Mouse (Mus musculus) limb, embryonic 13.5 days (tissue): Measurements from ENCODE around the gene Usp18. TPM values are rescaled to one million over a fixed set of nuclear protein-coding genes. Genes with fewer than 3 reads are reported as not detected.

Experiments used
- ATAC-seq: fragments of 200-750 bp; cut with Nextera tagmentation; 2 replicates; pipeline ENCODE4 v1.8.0; 2017; ENCODE audit warnings: low read depth, moderate number of reproducible peaks, moderate TSS enrichment; ENCODE audit not compliant: low FRiP score
- H3K27ac ChIP-seq: fragments of 300-500 bp; sonication (generic); 2 replicates; pipeline ENCODE4 v1.5.1; 2015; ENCODE audit warnings: inconsistent platforms, mild to moderate bottlenecking, moderate library complexity
- H3K27me3 ChIP-seq: fragments of 300-500 bp; sonication (generic); 2 replicates; pipeline ENCODE4 v1.6.1; 2015; ENCODE audit warnings: mild to moderate bottlenecking, inconsistent platforms
- H3K36me3 ChIP-seq: fragments of 300-500 bp; sonication (generic); 2 replicates; pipeline ENCODE4 v1.6.1; 2015; ENCODE audit warnings: inconsistent platforms, mild to moderate bottlenecking, moderate library complexity
- H3K4me1 ChIP-seq: fragments of 300-500 bp; sonication (generic); 2 replicates; pipeline ENCODE4 v1.6.1; 2015; ENCODE audit warnings: inconsistent platforms
- H3K4me2 ChIP-seq: fragments of 300-500 bp; sonication (generic); replicated peaks from 2 replicates; pipeline ENCODE4 v1.6.1; 2015; ENCODE audit warnings: inconsistent platforms, mild to moderate bottlenecking, moderate library complexity
- H3K4me3 ChIP-seq: fragments of 300-500 bp; sonication (generic); 2 replicates; pipeline ENCODE4 v1.5.1; 2015; ENCODE audit warnings: moderate library complexity, mild to moderate bottlenecking, inconsistent platforms
- H3K9ac ChIP-seq: fragments of 300-500 bp; sonication (generic); 2 replicates; pipeline ENCODE4 v1.6.1; 2015; ENCODE audit warnings: mild to moderate bottlenecking, inconsistent platforms
- H3K9me3 ChIP-seq: fragments of 300-500 bp; sonication (generic); 2 replicates; pipeline ENCODE4 v1.6.1; 2016; ENCODE audit warnings: inconsistent platforms
- WGBS: fragments of 180-500 bp; shearing (Covaris S2); methylation state at CpG from one replicate; pipeline ENCODE4 v1.1.7; 2015; 5-methylcytosine and 5-hydroxymethylcytosine counted together
- polyA plus RNA-seq: library from polyadenylated mRNA; unstranded; fragments of >200 nt; fragmentation: Nextera tagmentation; extraction: Ambion mirVana; gene quantifications from 2 replicates; pipeline ENCODE4 v1.2.1, GENCODE M21; 2015

Usp18 gene
- polyA plus RNA-seq, 1 experiment from 2014 or later = 1.8 TPM

- no peak overlapping the region for H3K4me3 ChIP-seq
- H3K4me1 ChIP-seq = peaks cover 19% of the 10 kb centered on the region
- H3K9ac ChIP-seq = no peak overlapping the region
- WGBS = 86% methylated on average over 8 of the region's 8 CpGs
- H3K27me3 ChIP-seq = peaks cover 33% of the 10 kb centered on the region
- no peak overlapping the region for H3K27ac ChIP-seq
- no peaks in the 10 kb centered on the region for H3K9me3 ChIP-seq
- no peaks in the 10 kb centered on the region for H3K36me3 ChIP-seq
- no peak overlapping the region for H3K4me2 ChIP-seq
- ATAC-seq = no peak
Observed at GRCm38 (mm10) chr6:121214667-121215330, 30.9 kb upstream of the Usp18 start.

GRCm38 (mm10) chr6:121215336-121215735 lies 30.4 kb upstream of the Usp18 start:
- peaks cover 28% of the 10 kb centered on the region for H3K27me3 ChIP-seq
- no peak overlapping the region for H3K9ac ChIP-seq
- H3K4me1 ChIP-seq = peaks cover 17% of the 10 kb centered on the region
- no peak for ATAC-seq
- no peak overlapping the region for H3K4me3 ChIP-seq
- no peak overlapping the region for H3K4me2 ChIP-seq
- no peak overlapping the region for H3K27ac ChIP-seq
- 71% methylated on average over 5 of the region's 5 CpGs for WGBS
- no peaks in the 10 kb centered on the region for H3K36me3 ChIP-seq
- no peaks in the 10 kb centered on the region for H3K9me3 ChIP-seq

GRCm38 (mm10) chr6:121215896-121216295 lies 29.8 kb upstream of the Usp18 start:
- Histone ChIP-seq H3K9me3 (no peaks in the 10 kb centered on the region), H3K27ac (no peak overlapping the region), H3K4me2 (no peak overlapping the region), H3K27me3 (peaks cover 22% of the 10 kb centered on the region), H3K36me3 (no peaks in the 10 kb centered on the region), H3K4me1 (peaks cover 11% of the 10 kb centered on the region), H3K9ac (no peak overlapping the region), H3K4me3 (no peak overlapping the region)
- ATAC-seq = no peak
- WGBS = 82% methylated on average over 6 of the region's 6 CpGs

GRCm38 (mm10) chr6:121216589-121217255 lies 29.0 kb upstream of the Usp18 start:
- no peak overlapping the region for H3K9ac ChIP-seq
- peaks cover 14% of the 10 kb centered on the region for H3K27me3 ChIP-seq
- no peak for ATAC-seq
- no peak overlapping the region for H3K4me3 ChIP-seq
- H3K4me1 ChIP-seq = peaks cover 3% of the 10 kb centered on the region
- no peak overlapping the region for H3K27ac ChIP-seq
- H3K36me3 ChIP-seq = no peaks in the 10 kb centered on the region
- 81% methylated on average over 5 of the region's 5 CpGs for WGBS
- H3K4me2 ChIP-seq = no peak overlapping the region
- no peaks in the 10 kb centered on the region for H3K9me3 ChIP-seq

GRCm38 (mm10) chr6:121218002-121218401 lies 27.7 kb upstream of the Usp18 start:
- 86% methylated on average over 7 of the region's 7 CpGs for WGBS
- Histone ChIP-seq H3K4me3 (no peak overlapping the region), H3K9me3 (no peaks in the 10 kb centered on the region), H3K4me1 (no peaks in the 10 kb centered on the region), H3K27me3 (peaks cover 1% of the 10 kb centered on the region; the same call in 1 of the 2 replicates), H3K27ac (no peak overlapping the region), H3K4me2 (no peak overlapping the region), H3K36me3 (no peaks in the 10 kb centered on the region), H3K9ac (no peak overlapping the region)
- no peak for ATAC-seq

- Histone ChIP-seq H3K9ac (no peak overlapping the region), H3K4me3 (no peak overlapping the region), H3K27ac (no peak overlapping the region), H3K36me3 (no peaks in the 10 kb centered on the region), H3K27me3 (no peaks in the 10 kb centered on the region), H3K4me1 (no peaks in the 10 kb centered on the region), H3K9me3 (no peaks in the 10 kb centered on the region), H3K4me2 (no peak overlapping the region)
- 85% methylated on average over 4 of the region's 4 CpGs for WGBS
- no peak for ATAC-seq
Observed at GRCm38 (mm10) chr6:121219406-121219805, 26.3 kb upstream of the Usp18 start.

- Histone ChIP-seq H3K9me3 (no peaks in the 10 kb centered on the region), H3K27ac (no peak overlapping the region), H3K27me3 (no peaks in the 10 kb centered on the region), H3K36me3 (no peaks in the 10 kb centered on the region), H3K4me3 (no peak overlapping the region), H3K4me2 (no peak overlapping the region), H3K9ac (no peak overlapping the region), H3K4me1 (no peaks in the 10 kb centered on the region)
- no peak for ATAC-seq
- WGBS = 85% methylated on average over 10 of the region's 10 CpGs
Observed at GRCm38 (mm10) chr6:121220181-121220580, 25.5 kb upstream of the Usp18 start.

- Histone ChIP-seq H3K27ac (no peak overlapping the region), H3K9ac (no peak overlapping the region), H3K4me1 (no peaks in the 10 kb centered on the region), H3K4me2 (no peak overlapping the region), H3K4me3 (no peak overlapping the region), H3K36me3 (no peaks in the 10 kb centered on the region), H3K9me3 (no peaks in the 10 kb centered on the region), H3K27me3 (no peaks in the 10 kb centered on the region)
- no peak for ATAC-seq
- 83% methylated on average over 8 of the region's 8 CpGs for WGBS
Observed at GRCm38 (mm10) chr6:121221876-121222597, 23.7 kb upstream of the Usp18 start.

GRCm38 (mm10) chr6:121223001-121223400 lies 22.7 kb upstream of the Usp18 start:
- Histone ChIP-seq H3K27me3 (no peaks in the 10 kb centered on the region), H3K36me3 (no peaks in the 10 kb centered on the region), H3K4me2 (no peak overlapping the region), H3K9me3 (no peaks in the 10 kb centered on the region), H3K4me3 (no peak overlapping the region), H3K27ac (no peak overlapping the region), H3K9ac (no peak overlapping the region), H3K4me1 (0 out of 2 replicates have a peak, but pooled peaks cover 3% of the 10 kb centered on the region)
- WGBS = 95% methylated on average over 14 of the region's 14 CpGs
- ATAC-seq = no peak

- no peak for ATAC-seq
- Histone ChIP-seq H3K36me3 (no peaks in the 10 kb centered on the region), H3K27ac (no peak overlapping the region), H3K4me2 (no peak overlapping the region), H3K4me3 (no peak overlapping the region), H3K9ac (no peak overlapping the region), H3K4me1 (0 out of 2 replicates have a peak, but pooled peaks cover 3% of the 10 kb centered on the region), H3K9me3 (no peaks in the 10 kb centered on the region), H3K27me3 (no peaks in the 10 kb centered on the region)
- 66% methylated on average over 5 of the region's 5 CpGs for WGBS
Observed at GRCm38 (mm10) chr6:121224067-121224466, 21.6 kb upstream of the Usp18 start.

GRCm38 (mm10) chr6:121224993-121225392 lies 20.7 kb upstream of the Usp18 start:
- no peak for ATAC-seq
- WGBS = 10% methylated on average over 6 of the region's 6 CpGs
- Histone ChIP-seq H3K27me3 (no peaks in the 10 kb centered on the region), H3K9me3 (no peaks in the 10 kb centered on the region), H3K4me3 (no peak overlapping the region), H3K9ac (no peak overlapping the region), H3K27ac (no peak overlapping the region), H3K36me3 (no peaks in the 10 kb centered on the region), H3K4me1 (0 out of 2 replicates have a peak, but pooled peaks cover 3% of the 10 kb centered on the region), H3K4me2 (no peak overlapping the region)

- no peak overlapping the region for H3K9ac ChIP-seq
- H3K4me2 ChIP-seq = no peak overlapping the region
- no peak overlapping the region for H3K27ac ChIP-seq
- ATAC-seq = no peak
- H3K4me3 ChIP-seq = no peak overlapping the region
- no peaks in the 10 kb centered on the region for H3K27me3 ChIP-seq
- WGBS = 63% methylated on average over 4 of the region's 4 CpGs
- no peaks in the 10 kb centered on the region for H3K36me3 ChIP-seq
- 0 out of 2 replicates have a peak, but pooled peaks cover 3% of the 10 kb centered on the region for H3K4me1 ChIP-seq
- H3K9me3 ChIP-seq = no peaks in the 10 kb centered on the region
Observed at GRCm38 (mm10) chr6:121226043-121226442, 19.7 kb upstream of the Usp18 start.
